Mouse (Mus musculus) olfactory bulb, adult 2 months (tissue): ENCODE data around the gene Tssk1.

Experiments
- CTCF ChIP-seq: fragments of 200-500 bp; IDR thresholded peaks from 2 replicates; pipeline ENCODE4 v1.5.1; 2012; ENCODE audit warnings: low read depth, mild to moderate bottlenecking, low read length, moderate library complexity; ENCODE audit not compliant: insufficient read depth
- POLR2A ChIP-seq: fragments of 200-500 bp; IDR thresholded peaks from 2 replicates; pipeline ENCODE4 v1.6.1; 2012; ENCODE audit warnings: mild to moderate bottlenecking, low read depth, low read length, moderate library complexity; ENCODE audit not compliant: insufficient read depth

GRCm38 (mm10) chr16:17875174-17875573, 18.8 kb upstream of the Tssk1 start:
- TF ChIP-seq CTCF (no peak), POLR2A (no peak)
